Mouse (Mus musculus): Measurements from ENCODE around the gene Tcirg1. TPM values are rescaled to one million over a fixed set of nuclear protein-coding genes. Genes with fewer than 3 reads are reported as not detected.
A peak's percentile ranks its signal among the peaks of the same experiment; 100 is the strongest.

Tcirg1 gene
- total and polyA plus RNA-seq, 2 experiments from 2014 or later = 12.8 to 32.1 TPM

DNA sequence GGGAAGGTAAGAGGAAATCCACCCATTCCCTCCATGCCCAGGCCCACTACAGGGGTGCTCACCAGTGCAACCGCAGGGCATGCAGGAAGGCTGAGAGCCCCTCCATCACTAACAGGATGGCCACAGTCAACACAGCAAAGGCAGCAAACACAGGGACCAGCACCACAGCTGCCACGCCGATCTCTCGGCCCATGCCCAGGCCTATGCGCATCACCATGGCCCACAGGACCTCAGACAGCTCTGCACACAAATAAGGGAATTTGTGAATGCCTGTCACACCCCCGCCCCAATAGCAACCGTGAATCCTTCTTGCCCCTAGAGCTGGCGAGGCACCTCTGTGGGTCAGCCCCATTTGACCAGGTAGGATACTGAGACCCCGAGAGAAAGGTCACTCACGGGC is 10.7 kb downstream of the Tcirg1 start:
- DNase-seq (ENCODE audit: low spot score) = no peak
- H3K4me3 ChIP-seq (ENCODE audit: low read depth, low read length) = no peak overlapping the region
- no peaks in the 10 kb centered on the region for H3K27me3 ChIP-seq (ENCODE audit: control insufficient read depth, insufficient read depth, low read length)
- no peaks in the 10 kb centered on the region for H3K9me3 ChIP-seq (replicated peaks; ENCODE audit: control insufficient read depth, low read length)
- TF ChIP-seq EP300 (IDR thresholded peaks at IDR 0.05; ENCODE audit: low read depth) (no peak), CTCF (IDR thresholded peaks at IDR 0.05; ENCODE audit: low read depth) (no peak)
- ATAC-seq (ENCODE audit: insufficient read depth, low read depth) = no peak
- no peak overlapping the region for H3K4me2 ChIP-seq (ENCODE audit: low read depth, low read length)
- H3K9ac ChIP-seq (replicated peaks; ENCODE audit: low read depth, low read length) = no peak overlapping the region
- 93% methylated on average over 10 of the region's 10 CpGs for WGBS
- H3K4me1 ChIP-seq (ENCODE audit: control insufficient read depth, insufficient read depth) = no peaks in the 10 kb centered on the region
- H3K36me3 ChIP-seq (replicated peaks; ENCODE audit: control insufficient read depth, insufficient read depth, low read length) = peaks cover 73% of the 10 kb centered on the region
- no peak overlapping the region for H3K27ac ChIP-seq (ENCODE audit: low read depth)

DNA sequence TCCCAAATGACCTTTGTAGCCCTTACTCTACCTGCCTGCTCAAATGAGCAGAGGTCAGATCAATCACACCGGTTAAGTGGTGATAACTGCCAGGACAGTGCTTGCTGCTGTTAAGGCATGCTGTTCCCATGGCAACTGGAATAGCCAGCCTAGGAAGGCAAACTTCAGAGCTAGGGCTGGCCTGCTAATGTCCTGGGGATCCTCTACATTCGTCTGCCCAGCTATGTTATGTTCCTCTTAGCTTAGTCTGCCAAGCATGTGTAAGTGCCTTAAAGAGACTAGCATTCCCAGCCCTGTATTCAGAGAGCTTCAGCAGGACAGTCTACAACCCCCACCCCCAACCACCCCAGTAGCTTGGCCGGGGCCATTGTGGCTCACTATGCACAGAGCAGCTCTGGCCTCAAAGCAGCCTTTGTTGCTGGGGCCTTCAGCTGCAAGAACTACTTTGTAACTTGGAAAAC is 11.7 kb downstream of the Tcirg1 start:
- H3K4me3 ChIP-seq (ENCODE audit: low read depth, low read length) = no peak overlapping the region
- no peak for TF ChIP-seq EP300 (IDR thresholded peaks at IDR 0.05; ENCODE audit: low read depth)
- no peak for TF ChIP-seq CTCF (IDR thresholded peaks at IDR 0.05; ENCODE audit: low read depth)
- ATAC-seq (ENCODE audit: insufficient read depth, low read depth) (no peak), DNase-seq (ENCODE audit: low spot score) (no peak)
- no peak overlapping the region for H3K4me2 ChIP-seq (ENCODE audit: low read depth, low read length)
- H3K36me3 ChIP-seq (replicated peaks; ENCODE audit: control insufficient read depth, insufficient read depth, low read length) = peaks cover 81% of the 10 kb centered on the region
- 34% methylated on average over 3 of the region's 3 CpGs for WGBS
- no peaks in the 10 kb centered on the region for H3K27me3 ChIP-seq (ENCODE audit: control insufficient read depth, insufficient read depth, low read length)
- no peaks in the 10 kb centered on the region for H3K9me3 ChIP-seq (replicated peaks; ENCODE audit: control insufficient read depth, low read length)
- no peaks in the 10 kb centered on the region for H3K4me1 ChIP-seq (ENCODE audit: control insufficient read depth, insufficient read depth)
- H3K27ac ChIP-seq (ENCODE audit: low read depth) = no peak overlapping the region
- H3K9ac ChIP-seq (replicated peaks; ENCODE audit: low read depth, low read length) = no peak overlapping the region

DNA sequence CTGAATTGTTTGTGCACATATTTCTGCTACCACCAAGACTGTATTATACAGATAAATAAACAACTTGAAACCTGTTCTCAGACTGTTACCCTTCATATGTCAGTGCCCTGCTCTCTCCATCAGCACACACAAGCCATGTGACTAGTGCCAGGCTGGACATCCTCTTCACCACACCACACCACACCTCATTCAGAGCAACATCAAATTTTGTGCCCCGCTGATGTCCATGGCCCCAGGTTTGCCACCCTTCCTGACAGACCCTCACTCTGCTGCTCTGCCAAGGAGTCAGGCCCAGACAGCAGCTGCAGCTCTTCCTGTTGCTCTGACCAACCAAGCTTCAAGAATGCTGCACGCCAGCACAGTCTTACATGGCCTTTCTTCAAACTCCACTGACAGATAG is 12.6 kb downstream of the Tcirg1 start:
- Histone ChIP-seq H3K27me3 (ENCODE audit: control insufficient read depth, insufficient read depth, low read length) (no peaks in the 10 kb centered on the region), H3K4me1 (ENCODE audit: control insufficient read depth, insufficient read depth) (no peaks in the 10 kb centered on the region), H3K9me3 (replicated peaks; ENCODE audit: control insufficient read depth, low read length) (no peaks in the 10 kb centered on the region), H3K36me3 (replicated peaks; ENCODE audit: control insufficient read depth, insufficient read depth, low read length) (peaks cover 87% of the 10 kb centered on the region), H3K4me2 (ENCODE audit: low read depth, low read length) (no peak overlapping the region), H3K4me3 (ENCODE audit: low read depth, low read length) (no peak overlapping the region), H3K27ac (ENCODE audit: low read depth) (no peak overlapping the region), H3K9ac (replicated peaks; ENCODE audit: low read depth, low read length) (no peak overlapping the region)
- TF ChIP-seq EP300 (IDR thresholded peaks at IDR 0.05; ENCODE audit: low read depth) (no peak), CTCF (IDR thresholded peaks at IDR 0.05; ENCODE audit: low read depth) (no peak)
- WGBS = 89% methylated on average over 2 of the region's 2 CpGs
- ATAC-seq (ENCODE audit: insufficient read depth, low read depth) (no peak), DNase-seq (ENCODE audit: low spot score) (no peak)

GRCm38 (mm10) chr19:3893545-3894116 is 13.3 kb downstream of the Tcirg1 start:
- ATAC-seq (ENCODE audit: insufficient read depth, low read depth) (peak; percentile 81), DNase-seq (ENCODE audit: low spot score) (peak; percentile 33)
- Histone ChIP-seq H3K4me1 (ENCODE audit: control insufficient read depth, insufficient read depth) (no peaks in the 10 kb centered on the region), H3K4me2 (ENCODE audit: low read depth, low read length) (no peak overlapping the region), H3K9ac (replicated peaks; ENCODE audit: low read depth, low read length) (no peak overlapping the region), H3K27ac (ENCODE audit: low read depth) (peak overlapping the region; percentile 56; the same call in 1 of the 2 replicates), H3K9me3 (replicated peaks; ENCODE audit: control insufficient read depth, low read length) (no peaks in the 10 kb centered on the region), H3K27me3 (ENCODE audit: control insufficient read depth, insufficient read depth, low read length) (no peaks in the 10 kb centered on the region), H3K4me3 (ENCODE audit: low read depth, low read length) (no peak overlapping the region), H3K36me3 (replicated peaks; ENCODE audit: control insufficient read depth, insufficient read depth, low read length) (peaks cover 89% of the 10 kb centered on the region)
- TF ChIP-seq CTCF (IDR thresholded peaks at IDR 0.05; ENCODE audit: low read depth) (no peak), EP300 (IDR thresholded peaks at IDR 0.05; ENCODE audit: low read depth) (no peak)
- WGBS = 42% methylated on average over 4 of the region's 4 CpGs

DNA sequence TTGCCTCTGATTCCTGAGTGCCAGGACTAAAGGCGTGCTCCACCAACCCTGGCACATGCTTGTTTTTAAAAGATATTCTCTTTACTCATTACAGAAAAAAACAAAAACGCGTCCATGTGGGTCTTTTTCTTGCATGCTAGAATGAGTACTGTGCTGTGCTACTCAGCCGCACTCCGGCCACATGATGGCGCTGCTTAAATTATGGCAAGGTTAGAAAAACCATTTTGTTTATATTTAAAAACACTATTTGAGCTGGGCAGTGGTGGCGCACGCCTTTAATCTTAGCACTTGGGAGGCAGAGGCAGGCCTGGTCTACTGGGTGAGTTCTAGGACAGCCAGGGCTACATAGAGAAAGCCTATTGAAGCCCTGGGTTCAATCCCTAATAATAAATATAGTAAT is 16.8 kb downstream of the Tcirg1 start:
- ATAC-seq (ENCODE audit: insufficient read depth, low read depth) = no peak

GRCm38 (mm10) chr19:3889096-3889495 is 17.8 kb downstream of the Tcirg1 start:
- Histone ChIP-seq H3K27me3 (ENCODE audit: control insufficient read depth, insufficient read depth, low read length) (no peaks in the 10 kb centered on the region), H3K4me1 (ENCODE audit: control insufficient read depth, insufficient read depth) (peaks cover 7% of the 10 kb centered on the region; the same call in 1 of the 2 replicates), H3K9me3 (replicated peaks; ENCODE audit: control insufficient read depth, low read length) (no peaks in the 10 kb centered on the region), H3K36me3 (replicated peaks; ENCODE audit: control insufficient read depth, insufficient read depth, low read length) (peaks cover 71% of the 10 kb centered on the region), H3K4me3 (ENCODE audit: low read depth, low read length) (no peak overlapping the region), H3K9ac (replicated peaks; ENCODE audit: low read depth, low read length) (no peak overlapping the region), H3K27ac (ENCODE audit: low read depth) (no peak overlapping the region), H3K4me2 (ENCODE audit: low read depth, low read length) (no peak overlapping the region)
- no peak for DNase-seq (ENCODE audit: low spot score)
- TF ChIP-seq CTCF (IDR thresholded peaks at IDR 0.05; ENCODE audit: low read depth) (no peak), EP300 (IDR thresholded peaks at IDR 0.05; ENCODE audit: low read depth) (no peak)
- WGBS = 92% methylated on average over 5 of the region's 5 CpGs
- ATAC-seq (ENCODE audit: insufficient read depth, low read depth) = no peak

More for the DNA sequence above, 16.8 kb downstream of the Tcirg1 start:
- Histone ChIP-seq H3K9me3 (replicated peaks; ENCODE audit: control insufficient read depth, low read length) (no peaks in the 10 kb centered on the region), H3K4me1 (ENCODE audit: control insufficient read depth, insufficient read depth) (no peaks in the 10 kb centered on the region), H3K9ac (replicated peaks; ENCODE audit: low read depth, low read length) (no peak overlapping the region), H3K4me3 (ENCODE audit: low read depth, low read length) (no peak overlapping the region), H3K4me2 (ENCODE audit: low read depth, low read length) (no peak overlapping the region), H3K36me3 (replicated peaks; ENCODE audit: control insufficient read depth, insufficient read depth, low read length) (peaks cover 78% of the 10 kb centered on the region), H3K27ac (ENCODE audit: low read depth) (no peak overlapping the region), H3K27me3 (ENCODE audit: control insufficient read depth, insufficient read depth, low read length) (no peaks in the 10 kb centered on the region)
- 83% methylated on average over 8 of the region's 8 CpGs for WGBS
- TF ChIP-seq CTCF (IDR thresholded peaks at IDR 0.05; ENCODE audit: low read depth) = peak; percentile 31
- no peak for TF ChIP-seq EP300 (IDR thresholded peaks at IDR 0.05; ENCODE audit: low read depth)
- no peak for DNase-seq (ENCODE audit: low spot score)

Measured in heart, postnatal 0 days (tissue).